Mouse (Mus musculus) cerebellum, postnatal 14 days (tissue): ENCODE measurements at regions not wholly inside any gene's neighbourhood (a gene's known extent, or its start where the extent isn't known, plus 50 kb on each side); places are given as distances from the start of the nearest gene placed in this dataset.
A peak's percentile ranks its signal among the peaks of the same experiment; 100 is the strongest.

Experiments
- DNase-seq, 2 experiments: peaks; one replicate each; pipeline ENCODE4 v3.0.0; 2021; ENCODE audit warnings: mixed read lengths in 2 of 2

- DNase-seq: no peak
Observed at GRCm38 (mm10) chr12:77135067-77135466, 102.9 kb upstream of the Fut8 start.

GRCm38 (mm10) chr12:77134306-77135010 lies 103.5 kb upstream of the Fut8 start:
- DNase-seq: no peak

- no peak for DNase-seq
Observed at GRCm38 (mm10) chr12:77133465-77134305, 104.2 kb upstream of the Fut8 start.

- DNase-seq: peak in 1 of 2 experiments; percentile 30
Observed at GRCm38 (mm10) chr12:77131328-77131727, 106.6 kb upstream of the Fut8 start.

- DNase-seq: no peak
Observed at GRCm38 (mm10) chr12:77130526-77130925, 107.4 kb upstream of the Fut8 start.

GRCm38 (mm10) chr12:77124267-77124666 lies 113.7 kb upstream of the Fut8 start:
- no peak for DNase-seq

GRCm38 (mm10) chr12:77113516-77113915 lies 124.4 kb upstream of the Fut8 start:
- DNase-seq: no peak

- no peak for DNase-seq
Observed at GRCm38 (mm10) chr12:77112133-77112532, 125.8 kb upstream of the Fut8 start.

- DNase-seq: no peak
Observed at GRCm38 (mm10) chr12:77107251-77107650, 130.7 kb upstream of the Fut8 start.

GRCm38 (mm10) chr12:77105887-77106600 lies 131.9 kb upstream of the Fut8 start:
- DNase-seq: peak in 1 of 2 experiments; percentile 14

GRCm38 (mm10) chr12:77100482-77100881 lies 137.4 kb upstream of the Fut8 start:
- no peak for DNase-seq

- DNase-seq: no peak
Observed at GRCm38 (mm10) chr12:77099521-77099920, 137.5 kb upstream of the Max start.

- no peak for DNase-seq
Observed at GRCm38 (mm10) chr12:77098821-77099220, 136.8 kb upstream of the Max start.

GRCm38 (mm10) chr12:77097831-77098230 lies 135.8 kb upstream of the Max start:
- no peak for DNase-seq

- DNase-seq: no peak
Observed at GRCm38 (mm10) chr12:77096461-77096860, 134.5 kb upstream of the Max start.

GRCm38 (mm10) chr12:77094999-77095915 lies 133.3 kb upstream of the Max start:
- DNase-seq: peak in 1 of 2 experiments; percentile 18

- no peak for DNase-seq
Observed at GRCm38 (mm10) chr12:77094168-77094567, 132.2 kb upstream of the Max start.

- DNase-seq: peak; percentile 68 to 75
Observed at GRCm38 (mm10) chr12:77092741-77093140, 130.7 kb upstream of the Max start.

GRCm38 (mm10) chr12:77092143-77092542 lies 130.1 kb upstream of the Max start:
- no peak for DNase-seq

GRCm38 (mm10) chr12:77091700-77092099 lies 129.7 kb upstream of the Max start:
- no peak for DNase-seq

- no peak for DNase-seq
Observed at GRCm38 (mm10) chr12:77090525-77090924, 128.5 kb upstream of the Max start.

- no peak for DNase-seq
Observed at GRCm38 (mm10) chr12:77089624-77090278, 127.8 kb upstream of the Max start.
